Mouse (Mus musculus): Measurements from ENCODE around the gene Sox6.

Gene Sox6

GRCm38 (mm10) chr7:115829260-115829659, 209.3 kb downstream of the Sox6 start:
- DNase-seq, result no peak

- DNase-seq, result peak; percentile 20 to 53
Observed at GRCm38 (mm10) chr7:115825295-115825694, 213.3 kb downstream of the Sox6 start.

- DNase-seq, result no peak
Observed at GRCm38 (mm10) chr7:115824621-115825256, 213.9 kb downstream of the Sox6 start.

- no peak for DNase-seq
Observed at GRCm38 (mm10) chr7:115819136-115819535, 219.5 kb downstream of the Sox6 start.

GRCm38 (mm10) chr7:115803256-115803655, 235.3 kb downstream of the Sox6 start:
- no peak for DNase-seq

- DNase-seq, result no peak
Observed at GRCm38 (mm10) chr7:115794139-115794858, 244.3 kb downstream of the Sox6 start.

GRCm38 (mm10) chr7:115792841-115793240, 245.8 kb downstream of the Sox6 start:
- DNase-seq, result no peak

- DNase-seq, result no peak
Observed at GRCm38 (mm10) chr7:115789116-115789823, 249.3 kb downstream of the Sox6 start.

- DNase-seq, result no peak
Observed at GRCm38 (mm10) chr7:115783982-115784917, 254.3 kb downstream of the Sox6 start.

GRCm38 (mm10) chr7:115780148-115780547, 258.4 kb downstream of the Sox6 start:
- no peak for DNase-seq

- no peak for DNase-seq
Observed at GRCm38 (mm10) chr7:115779544-115779943, 259.1 kb downstream of the Sox6 start.

- no peak for DNase-seq
Observed at GRCm38 (mm10) chr7:115776736-115777135, 261.9 kb downstream of the Sox6 start.

GRCm38 (mm10) chr7:115776324-115776723, 262.3 kb downstream of the Sox6 start:
- DNase-seq, result no peak

GRCm38 (mm10) chr7:115766316-115766715, 272.3 kb downstream of the Sox6 start:
- no peak for DNase-seq

GRCm38 (mm10) chr7:115763851-115764250, 274.7 kb downstream of the Sox6 start:
- DNase-seq, result no peak

- no peak for DNase-seq
Observed at GRCm38 (mm10) chr7:115758172-115758571, 280.4 kb downstream of the Sox6 start.

- no peak for DNase-seq
Observed at GRCm38 (mm10) chr7:115755272-115755671, 283.3 kb downstream of the Sox6 start.

- no peak for DNase-seq
Observed at GRCm38 (mm10) chr7:115754216-115754615, 284.4 kb downstream of the Sox6 start.

GRCm38 (mm10) chr7:115752121-115752634, 286.4 kb downstream of the Sox6 start:
- DNase-seq, result peak; percentile 19 to 28

- DNase-seq, result no peak
Observed at GRCm38 (mm10) chr7:115751083-115751482, 287.5 kb downstream of the Sox6 start.

- DNase-seq, result no peak
Observed at GRCm38 (mm10) chr7:115750275-115750825, 288.2 kb downstream of the Sox6 start.

- DNase-seq, result no peak
Observed at GRCm38 (mm10) chr7:115747541-115747940, 291.1 kb downstream of the Sox6 start.
